Mouse (Mus musculus) heart, adult 18-20 months (tissue): ENCODE results near the gene Nrxn3. TPM values are rescaled to one million over a fixed set of nuclear protein-coding genes. Genes with fewer than 3 reads are reported as not detected.

Experiments used
- DNase-seq, 2 experiments: peaks; one replicate each; pipeline ENCODE4 v3.0.0; 2021 to 2022; ENCODE audit warnings: mixed read lengths in 1 of 2
- long read RNA-seq, 2 experiments: library from polyadenylated mRNA; stranded (forward); transcript quantifications; one replicate each; pipeline ENCODE4 v2.0.0; 2021
- total RNA-seq, 2 experiments: library from RNA; stranded (reverse); gene quantifications; 2 replicates each; pipeline ENCODE4 v1.2.3; 2021

The Nrxn3 gene
- under 1 TPM; 0.10 to 0.15 TPM for total RNA-seq
- long read RNA-seq, experiment 1, partial matches to known transcripts: 0 of 1 reads
- long read RNA-seq, experiment 1, other reads (novel, unspliced or antisense): 1 of 1 reads
- long read RNA-seq, experiment 2, partial matches to known transcripts: 0 of 1 reads
- long read RNA-seq, experiment 2, other reads (novel, unspliced or antisense): 1 of 1 reads

- DNase-seq: no peak
Measured at GRCm38 (mm10) chr12:88722691-88723070, at the start of gene Nrxn3. Gene Nrxn3 (plus strand): TSS chr12:88722876.

- DNase-seq: no peak
Measured at GRCm38 (mm10) chr12:88704159-88704846, 18.4 kb upstream of the Nrxn3 start.

GRCm38 (mm10) chr12:88705959-88706358 is 16.7 kb upstream of the Nrxn3 start:
- DNase-seq: no peak

DNA sequence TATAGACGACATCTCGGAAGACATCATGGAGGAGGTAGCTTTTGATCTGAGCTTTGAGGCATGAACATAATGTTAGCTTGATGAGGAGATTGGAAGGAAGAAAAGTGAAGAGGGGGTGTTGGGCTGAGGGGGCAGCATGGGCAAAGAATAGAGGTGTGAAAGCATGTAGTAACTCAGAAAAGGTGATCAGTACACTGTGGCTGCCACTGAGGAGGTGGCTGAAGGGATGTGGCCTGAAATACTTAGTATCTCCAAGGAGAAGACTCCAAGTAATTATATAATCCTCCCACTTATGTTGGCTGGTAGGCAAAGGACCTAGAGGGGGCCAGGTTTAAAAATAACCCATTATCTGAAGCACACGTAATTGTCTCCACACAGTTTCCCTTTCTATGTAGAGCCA is 14.9 kb upstream of the Nrxn3 start:
- DNase-seq: no peak

DNA sequence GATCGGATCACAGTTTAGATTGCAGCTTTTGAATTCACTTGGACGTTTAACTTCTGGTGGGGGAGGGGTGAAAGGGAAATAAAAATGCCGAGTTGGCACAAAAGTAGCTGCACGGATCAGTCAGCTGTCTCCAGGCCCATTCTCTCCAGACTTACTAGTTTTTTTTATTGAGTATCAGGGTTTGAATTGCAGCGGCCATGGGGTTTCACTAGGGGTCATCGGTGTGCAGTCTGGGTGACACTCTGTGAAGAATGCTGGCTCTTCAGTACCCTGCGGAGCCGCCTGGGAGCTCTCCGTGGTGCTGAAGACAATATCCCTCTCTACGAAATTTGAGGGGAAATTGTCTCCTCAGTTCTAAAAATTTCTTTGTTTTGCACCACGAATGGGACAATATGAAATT is 13.5 kb upstream of the Nrxn3 start:
- DNase-seq: peak; percentile 18 to 44

- no peak for DNase-seq
Measured at GRCm38 (mm10) chr12:88713456-88713855, 9.2 kb upstream of the Nrxn3 start.

- no peak for DNase-seq
Measured at GRCm38 (mm10) chr12:88722031-88722690, 515 bp upstream of the Nrxn3 start.

- no peak for DNase-seq
Measured at GRCm38 (mm10) chr12:88726316-88726715, 3.6 kb downstream of the Nrxn3 start.

DNA sequence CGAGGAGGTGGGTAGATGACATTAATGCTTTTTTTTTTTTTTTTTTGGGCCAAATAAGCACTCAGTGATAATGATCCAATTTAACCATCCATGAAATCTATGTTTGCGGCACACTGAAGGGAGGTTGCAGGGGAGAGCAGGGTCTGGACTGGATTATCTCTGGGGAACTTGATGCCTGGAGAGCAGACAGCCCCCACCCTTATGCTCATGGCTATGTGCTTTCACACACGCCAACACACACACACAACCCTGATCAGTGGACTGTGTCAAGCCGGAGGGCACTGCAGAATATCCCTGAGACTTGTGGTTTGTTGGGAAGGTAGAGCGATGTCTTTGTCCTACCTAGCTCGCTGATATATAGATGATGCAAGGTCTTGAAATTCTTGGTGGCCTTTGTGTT is 4.1 kb downstream of the Nrxn3 start:
- DNase-seq: no peak

- no peak for DNase-seq
Measured at GRCm38 (mm10) chr12:88730720-88731119, 8.0 kb downstream of the Nrxn3 start.

GRCm38 (mm10) chr12:88735045-88735444 is 12.4 kb downstream of the Nrxn3 start:
- no peak for DNase-seq

- DNase-seq: no peak
Measured at GRCm38 (mm10) chr12:88737081-88737480, 14.4 kb downstream of the Nrxn3 start.

DNA sequence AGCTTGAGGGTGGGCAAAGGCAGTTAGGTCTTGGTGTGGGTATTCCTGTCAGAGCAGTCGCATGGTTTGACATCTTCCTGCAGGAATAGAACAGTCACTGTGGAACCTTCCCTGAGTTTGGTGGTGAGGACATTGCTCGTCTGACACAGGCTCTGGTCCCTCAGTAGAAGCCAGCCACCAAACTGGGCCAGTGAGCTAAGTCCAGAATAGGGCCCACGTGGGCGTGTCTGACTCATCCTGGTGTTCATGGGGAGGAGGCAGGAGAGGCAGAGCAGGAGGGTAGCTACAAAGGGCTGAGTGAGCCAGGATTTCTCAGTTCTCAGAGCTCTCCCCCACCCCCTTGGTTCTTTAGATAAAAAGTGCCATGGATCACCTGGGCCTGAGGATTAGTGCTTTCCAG is 15.9 kb downstream of the Nrxn3 start:
- DNase-seq: no peak

DNA sequence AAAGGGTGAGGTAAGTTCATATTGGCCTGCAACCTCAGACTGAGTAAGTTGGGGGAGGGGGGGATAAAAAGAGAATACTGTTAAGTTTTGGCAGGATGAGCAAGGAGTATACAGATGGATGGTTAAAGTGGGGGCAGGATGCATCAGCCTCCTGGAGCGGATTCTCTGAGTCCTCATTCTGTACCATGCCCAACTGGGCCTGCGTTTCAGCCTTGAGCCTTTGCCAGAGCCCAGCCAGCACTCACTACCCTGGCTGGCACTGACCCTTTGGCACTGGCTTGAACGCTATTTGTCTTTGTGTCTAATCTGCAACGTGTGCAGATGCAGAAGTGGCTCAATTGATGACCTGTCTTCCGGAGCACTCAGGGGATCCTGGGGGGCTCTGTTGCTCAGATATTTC is 24.1 kb downstream of the Nrxn3 start:
- DNase-seq: no peak

DNA sequence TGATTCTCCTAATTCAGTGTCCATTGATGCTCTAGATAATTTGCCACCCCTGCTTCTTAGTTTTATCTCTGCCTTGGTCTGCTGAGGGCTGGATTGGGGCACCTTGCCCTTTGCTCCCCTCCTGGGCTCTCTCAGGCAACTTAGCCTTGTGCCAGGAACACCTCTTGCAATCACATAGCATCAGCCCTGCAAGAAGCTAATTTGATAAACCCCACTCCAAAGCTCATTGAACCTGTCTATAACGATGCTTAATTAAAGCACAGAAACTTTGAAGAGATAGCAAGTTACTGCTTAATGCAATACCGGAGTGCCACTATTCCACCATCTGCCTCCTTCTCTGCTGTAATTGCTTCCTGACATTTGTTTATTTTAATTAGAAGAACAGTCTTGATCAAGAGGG is 42.1 kb downstream of the Nrxn3 start:
- DNase-seq: no peak

DNA sequence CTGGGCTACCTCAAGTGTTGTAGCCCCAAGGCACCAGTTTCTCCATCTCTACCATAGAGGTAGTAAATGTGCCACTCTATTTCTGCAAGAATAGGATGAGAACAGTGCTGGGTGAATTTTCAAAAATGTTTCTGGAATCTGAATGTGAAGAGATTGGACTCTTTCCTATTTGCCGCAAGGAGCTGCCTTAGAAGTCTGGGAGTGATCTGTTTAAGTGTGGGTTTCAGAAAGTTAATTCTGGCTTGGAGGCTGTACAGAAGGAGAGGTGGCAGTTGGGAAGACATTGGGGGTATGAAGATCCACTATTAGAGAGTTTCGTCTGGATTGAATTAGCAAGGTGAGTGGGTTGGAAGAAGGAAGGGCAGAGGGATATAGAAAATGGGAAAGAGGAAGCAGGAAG is 52.0 kb downstream of the Nrxn3 start:
- DNase-seq: no peak

- DNase-seq: no peak
Measured at GRCm38 (mm10) chr12:88778036-88778435, 55.4 kb downstream of the Nrxn3 start.

- no peak for DNase-seq
Measured at GRCm38 (mm10) chr12:88784199-88785147, 61.8 kb downstream of the Nrxn3 start.

DNA sequence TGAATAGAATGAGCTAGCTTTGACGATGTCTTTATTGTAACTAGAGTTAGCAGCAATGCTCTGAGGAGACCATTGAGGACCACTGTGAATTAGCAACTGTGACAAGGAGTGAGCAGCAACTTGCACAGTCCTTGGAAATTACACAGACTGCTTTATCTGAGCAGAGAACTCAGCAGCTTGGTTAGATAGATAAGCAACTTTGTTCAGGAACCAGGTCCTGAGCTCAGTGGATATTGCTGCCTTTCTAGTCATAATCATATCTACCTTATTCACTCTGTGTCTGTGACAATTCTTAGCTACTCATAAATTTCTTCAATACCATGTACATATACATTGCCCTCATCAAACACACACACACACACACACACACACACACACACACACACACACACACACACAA is 70.6 kb downstream of the Nrxn3 start:
- DNase-seq: no peak

GRCm38 (mm10) chr12:88800990-88801655 is 78.4 kb downstream of the Nrxn3 start:
- no peak for DNase-seq

DNA sequence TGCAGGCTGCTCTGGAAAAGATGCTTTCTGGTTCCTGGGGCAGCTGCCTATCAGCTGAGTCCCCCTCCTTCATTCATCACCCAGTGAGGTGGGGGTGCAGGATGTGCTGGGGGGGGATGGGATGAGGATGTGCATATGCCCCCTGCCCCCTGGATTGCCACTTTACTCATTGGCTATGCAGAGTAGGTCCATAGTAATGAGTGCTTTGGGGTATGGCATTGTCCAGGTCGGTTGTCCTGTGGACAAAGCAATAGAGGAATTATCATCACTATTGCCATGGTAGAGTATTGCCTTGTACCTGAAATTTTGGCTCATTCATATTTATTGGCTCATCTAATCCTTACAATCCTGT is 79.0 kb downstream of the Nrxn3 start:
- DNase-seq: no peak

DNA sequence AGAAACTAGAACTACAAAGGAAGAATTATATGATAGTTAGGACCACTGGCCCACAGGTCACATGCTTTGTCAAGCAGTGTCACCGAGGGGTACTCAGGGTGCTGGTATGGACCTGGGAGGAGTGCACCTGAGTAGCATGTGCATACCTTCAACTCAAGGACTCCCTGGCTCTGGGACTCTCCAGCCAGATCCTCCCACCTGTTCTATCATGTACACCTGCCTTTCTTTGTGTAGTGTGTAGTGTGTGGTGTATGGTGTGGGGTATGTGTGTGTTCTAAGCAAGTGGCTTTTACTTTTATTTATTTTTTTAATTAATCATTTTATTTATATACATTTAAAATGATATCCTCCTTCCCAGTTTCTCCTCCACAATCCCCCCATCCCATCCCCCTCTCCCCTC is 86.3 kb downstream of the Nrxn3 start:
- no peak for DNase-seq
